Mouse (Mus musculus) thymus, adult 2 months (tissue): ENCODE data around the gene Taf7l.

ENCODE experiments used
- CTCF ChIP-seq: fragments of 200-500 bp; IDR thresholded peaks from 2 replicates; pipeline ENCODE4 v1.5.1; 2012; ENCODE audit warnings: mild to moderate bottlenecking, control low read depth, low read length, moderate library complexity, borderline replicate concordance; ENCODE audit not compliant: control insufficient read depth, poor library complexity, insufficient read depth; ENCODE audit errors: extremely low read depth
- POLR2A ChIP-seq: fragments of 200-500 bp; IDR thresholded peaks from 2 replicates; pipeline ENCODE4 v1.6.1; 2012; ENCODE audit warnings: mild to moderate bottlenecking, low read length, control low read depth, moderate library complexity; ENCODE audit not compliant: control insufficient read depth, poor library complexity, insufficient read depth; ENCODE audit errors: extremely low read depth

- no peak for TF ChIP-seq POLR2A
- no peak for TF ChIP-seq CTCF
Measured at GRCm38 (mm10) chrX:134424263-134424662, 52.0 kb downstream of the Taf7l start.
